Mouse (Mus musculus) urinary bladder, postnatal 10 days (tissue): Measurements from ENCODE around the gene Gars.

Experiments
- DNase-seq: peaks from one replicate; pipeline ENCODE4 v3.0.0; 2022; ENCODE audit warnings: low spot score

Gars gene

DNA sequence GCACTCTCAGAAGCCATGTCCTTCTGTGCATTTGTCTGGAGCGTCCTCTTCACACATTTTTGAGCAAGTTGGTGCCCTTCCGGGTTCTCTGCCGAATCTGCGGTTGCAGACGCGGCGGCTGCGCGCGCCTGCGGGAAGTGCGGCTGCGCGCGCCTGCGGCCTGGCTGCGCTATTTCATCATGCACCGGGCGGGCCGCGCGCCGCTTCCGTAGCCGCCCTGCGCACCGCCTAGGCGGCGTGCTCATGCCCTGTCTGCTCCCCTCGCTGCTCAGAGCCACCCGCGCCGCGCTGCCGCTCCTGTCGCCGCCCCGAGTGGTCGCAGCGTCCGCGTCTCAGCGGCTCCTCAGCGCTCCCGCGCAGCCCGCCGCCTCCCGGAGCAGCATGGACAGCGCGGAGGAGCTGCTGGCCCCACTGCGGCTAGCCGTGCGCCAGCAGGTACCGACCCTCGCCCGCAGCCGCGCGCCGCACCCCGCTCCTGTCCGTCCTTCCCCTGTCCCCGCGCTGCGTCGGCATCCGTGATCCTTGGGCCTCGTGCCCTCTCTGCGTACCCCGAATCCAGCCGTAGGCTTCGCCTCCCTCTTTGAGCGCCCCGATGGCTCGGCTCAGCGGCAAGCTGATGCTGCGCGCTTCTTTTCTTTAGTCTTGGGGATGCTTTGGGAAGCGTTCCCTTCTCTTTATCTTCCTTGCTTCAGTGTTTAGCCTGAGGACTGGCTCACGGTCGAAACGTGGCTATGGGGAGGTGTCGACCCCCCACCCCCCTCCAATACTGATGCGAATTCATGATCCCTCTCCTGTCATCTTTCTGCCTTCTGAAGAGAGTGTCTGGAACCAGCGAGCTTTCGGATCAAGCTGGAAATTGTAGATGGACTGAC is at the start of gene Gars:
Gene Gars, plus strand, starts transcription at position 209 of the 872 bp plus-strand sequence.
- DNase-seq = peak; percentile 30

DNA sequence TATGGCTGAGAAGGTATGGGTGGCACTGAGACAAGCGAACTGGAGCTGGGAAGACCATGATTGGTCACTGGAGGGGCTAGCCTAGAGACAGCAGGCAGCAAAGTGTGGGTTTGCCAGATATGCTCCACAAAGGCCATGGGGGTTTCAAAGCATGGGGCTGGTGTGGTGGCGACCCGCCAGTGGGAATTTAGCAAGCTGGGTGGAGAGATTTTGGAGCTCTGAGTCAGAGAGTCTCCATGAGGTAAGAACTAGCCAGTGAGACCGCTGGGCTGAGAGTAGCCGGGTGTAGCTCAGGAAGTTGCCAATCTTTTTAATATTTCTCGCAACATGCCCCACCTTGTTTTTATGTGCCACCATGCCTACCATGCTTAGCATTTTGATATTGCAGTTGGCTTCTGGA is 49.7 kb upstream of the Gars start:
- no peak for DNase-seq

DNA sequence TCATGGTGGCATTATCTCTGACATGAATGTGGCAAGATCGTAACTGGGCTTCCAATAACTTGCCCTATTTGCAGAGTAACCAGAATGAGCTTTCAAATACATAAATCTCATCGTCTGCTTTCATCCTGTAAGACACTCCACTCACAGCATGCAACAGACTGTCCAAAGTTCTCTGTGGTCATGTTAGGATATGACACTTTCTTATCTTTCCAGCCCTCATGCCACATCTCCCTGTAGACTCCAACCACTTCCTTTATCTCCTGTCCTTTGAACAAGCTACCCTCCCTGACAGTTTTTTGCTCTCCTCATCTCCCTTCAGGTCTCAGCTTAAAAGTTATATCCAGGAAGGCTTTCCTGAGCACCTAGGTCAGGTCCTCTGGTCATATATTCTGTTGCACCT is 46.6 kb upstream of the Gars start:
- no peak for DNase-seq

DNA sequence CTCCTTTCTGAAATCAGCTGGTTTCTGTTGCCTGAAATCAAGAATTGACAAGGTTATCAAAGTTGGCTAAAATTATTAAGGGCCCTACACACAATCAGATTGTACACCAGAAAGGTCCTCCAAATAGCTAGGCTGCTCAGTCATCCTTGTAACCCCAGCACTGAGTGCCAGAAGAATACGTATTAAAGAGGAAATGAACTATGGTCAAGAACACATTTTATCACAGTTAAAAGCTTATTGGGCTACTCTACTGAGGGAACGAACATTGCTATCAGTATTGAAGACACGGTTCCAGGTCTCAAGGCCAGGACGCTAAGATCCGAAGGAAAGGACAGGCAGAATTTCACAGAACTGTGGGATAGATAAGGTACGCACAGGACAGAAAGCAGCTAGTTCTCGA is 45.7 kb upstream of the Gars start:
- no peak for DNase-seq

DNA sequence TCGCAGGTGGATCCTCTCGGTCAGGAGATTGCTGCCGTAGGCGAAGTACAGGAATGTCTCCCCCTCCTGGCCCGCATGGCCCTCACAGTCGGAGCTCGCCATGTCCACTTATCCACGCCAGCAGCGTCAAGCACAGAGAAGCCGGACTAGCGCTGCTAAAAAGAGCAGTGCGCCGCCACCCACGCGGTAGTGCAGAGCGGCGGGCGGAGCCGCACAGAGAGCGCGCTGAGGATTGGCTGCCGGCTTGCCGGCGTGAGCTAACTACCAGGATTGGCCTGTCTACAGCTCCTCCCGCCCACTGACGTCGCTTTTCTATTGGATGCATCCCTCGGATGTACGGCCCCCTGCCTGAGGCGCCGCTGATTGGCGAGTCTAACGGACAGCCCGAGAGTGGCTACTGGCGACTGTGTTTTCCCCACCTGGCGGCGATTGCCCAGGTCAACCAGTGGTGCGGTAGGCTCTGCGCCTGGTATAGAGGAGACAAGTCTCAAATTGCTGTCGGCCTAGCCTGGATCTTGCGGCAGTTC is 45.0 kb upstream of the Gars start, which contains the start of gene Ggct:
Gene Ggct, minus strand, starts transcription at position 217 of the 527 bp plus-strand sequence.
- DNase-seq = peak; percentile 77

DNA sequence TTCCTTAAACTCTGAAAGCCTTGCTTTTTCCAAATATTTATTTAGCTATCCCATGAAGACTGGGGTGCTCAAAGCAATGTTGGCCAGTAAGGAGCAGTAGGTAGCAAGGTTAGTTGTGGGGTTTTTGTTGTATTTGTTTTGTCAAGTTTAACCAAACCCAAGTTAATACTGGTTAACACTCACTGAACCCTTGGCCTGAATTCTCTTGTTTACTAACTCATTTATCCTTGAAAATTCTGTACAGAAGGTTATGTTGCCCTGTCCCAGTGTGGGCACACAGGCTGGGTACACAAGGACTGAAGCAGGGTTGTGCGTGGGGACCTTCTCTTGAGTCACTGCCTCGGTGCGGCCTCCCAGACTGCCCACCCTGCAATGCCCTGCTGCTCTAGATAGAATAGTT is 41.4 kb upstream of the Gars start:
- no peak for DNase-seq

DNA sequence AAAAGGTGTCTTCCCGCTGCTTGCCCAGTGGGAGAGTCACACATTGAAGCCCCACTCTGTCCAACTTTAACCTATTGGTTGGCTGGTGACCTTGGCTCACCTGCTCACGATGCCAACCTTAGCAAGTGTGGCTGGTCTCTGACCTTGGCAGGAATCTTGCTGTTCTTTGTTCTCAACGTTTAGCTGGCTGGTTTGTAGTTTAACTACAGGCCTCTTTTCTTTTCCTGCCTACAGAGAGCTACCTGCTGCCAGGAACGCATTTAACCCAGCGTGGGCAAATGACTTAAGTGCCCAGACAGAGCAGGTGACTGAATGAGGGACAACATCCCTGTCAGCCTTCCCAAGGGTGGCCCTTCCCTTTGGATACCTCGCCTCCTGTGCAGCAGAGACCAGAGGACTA is 40.1 kb upstream of the Gars start:
- DNase-seq = no peak

DNA sequence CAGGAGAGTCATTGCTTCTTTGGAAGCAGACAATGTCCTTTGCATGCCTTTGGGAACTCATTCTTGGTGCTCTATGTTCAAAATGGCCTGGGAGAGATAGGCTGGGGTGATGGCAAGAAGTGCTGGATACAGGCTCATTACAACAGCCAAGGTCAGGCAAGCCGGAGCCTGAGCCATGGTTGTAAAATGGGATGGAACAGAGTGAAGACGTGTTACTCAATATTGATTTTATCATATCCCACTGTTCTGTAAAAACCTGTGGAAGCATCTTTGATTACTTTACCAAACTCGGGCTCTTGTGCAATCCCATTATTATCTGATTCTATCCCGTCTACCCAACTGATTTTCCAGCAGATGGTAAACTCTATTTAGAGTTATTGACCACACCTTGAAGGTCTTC is 36.5 kb upstream of the Gars start:
- DNase-seq = no peak

DNA sequence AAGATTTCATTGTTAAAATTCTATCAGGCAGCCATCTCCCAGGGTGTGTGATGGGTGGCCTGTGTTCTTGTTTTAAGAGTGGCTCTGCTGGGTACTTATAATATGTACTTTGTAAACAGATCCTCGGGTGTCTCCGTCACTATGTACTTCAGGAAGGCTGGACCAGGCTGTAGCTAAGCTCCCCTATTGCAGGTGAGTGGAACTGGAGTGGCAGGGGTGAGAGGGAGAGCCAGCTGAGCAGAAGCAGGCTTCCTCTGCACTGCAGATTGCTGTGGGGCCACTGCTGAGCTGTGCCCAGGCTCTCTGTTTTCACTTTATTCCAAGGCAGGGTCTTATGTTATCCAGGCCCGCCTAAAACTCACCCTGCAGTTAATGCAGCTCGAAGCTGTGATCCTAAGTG is 35.4 kb upstream of the Gars start:
- DNase-seq = no peak

DNA sequence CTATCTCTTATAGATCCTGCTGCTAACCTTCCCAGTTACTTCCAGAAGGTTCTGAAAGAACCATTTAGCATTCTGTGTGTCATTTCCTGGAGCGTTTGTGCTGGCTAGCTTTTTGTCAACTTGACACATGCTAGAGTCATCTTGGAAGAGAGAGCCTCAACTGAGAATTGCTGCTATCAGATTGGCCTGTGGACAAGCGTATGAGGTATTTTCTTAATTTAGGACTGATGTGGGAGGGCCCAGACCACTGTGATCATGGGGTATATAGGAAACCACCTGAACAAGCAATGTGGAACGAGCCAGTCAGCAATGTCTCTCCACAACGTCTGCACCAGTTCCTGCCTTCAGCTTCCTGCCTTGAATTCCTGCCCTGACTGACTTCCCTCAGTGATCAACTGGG is 34.2 kb upstream of the Gars start:
- DNase-seq = no peak

DNA sequence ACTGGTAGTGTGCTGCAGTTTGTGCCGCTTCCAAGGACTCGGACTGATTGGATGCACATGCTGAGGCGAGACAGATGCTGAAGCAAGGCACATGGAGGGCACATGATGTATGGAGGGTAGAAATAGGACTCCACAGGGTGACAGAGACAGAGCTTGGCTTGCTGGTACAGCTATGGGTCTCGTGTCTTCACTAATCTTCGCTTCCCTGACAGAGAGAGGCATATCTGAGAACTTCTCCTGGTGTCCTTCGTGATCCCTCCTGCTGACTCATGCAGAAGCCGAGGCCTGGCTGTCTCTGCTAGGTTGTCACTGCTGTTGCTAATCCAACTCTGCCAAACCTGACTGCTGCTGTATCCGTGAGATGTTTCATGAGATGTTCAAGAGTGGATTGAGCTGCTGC is 29.4 kb upstream of the Gars start:
- DNase-seq = no peak

DNA sequence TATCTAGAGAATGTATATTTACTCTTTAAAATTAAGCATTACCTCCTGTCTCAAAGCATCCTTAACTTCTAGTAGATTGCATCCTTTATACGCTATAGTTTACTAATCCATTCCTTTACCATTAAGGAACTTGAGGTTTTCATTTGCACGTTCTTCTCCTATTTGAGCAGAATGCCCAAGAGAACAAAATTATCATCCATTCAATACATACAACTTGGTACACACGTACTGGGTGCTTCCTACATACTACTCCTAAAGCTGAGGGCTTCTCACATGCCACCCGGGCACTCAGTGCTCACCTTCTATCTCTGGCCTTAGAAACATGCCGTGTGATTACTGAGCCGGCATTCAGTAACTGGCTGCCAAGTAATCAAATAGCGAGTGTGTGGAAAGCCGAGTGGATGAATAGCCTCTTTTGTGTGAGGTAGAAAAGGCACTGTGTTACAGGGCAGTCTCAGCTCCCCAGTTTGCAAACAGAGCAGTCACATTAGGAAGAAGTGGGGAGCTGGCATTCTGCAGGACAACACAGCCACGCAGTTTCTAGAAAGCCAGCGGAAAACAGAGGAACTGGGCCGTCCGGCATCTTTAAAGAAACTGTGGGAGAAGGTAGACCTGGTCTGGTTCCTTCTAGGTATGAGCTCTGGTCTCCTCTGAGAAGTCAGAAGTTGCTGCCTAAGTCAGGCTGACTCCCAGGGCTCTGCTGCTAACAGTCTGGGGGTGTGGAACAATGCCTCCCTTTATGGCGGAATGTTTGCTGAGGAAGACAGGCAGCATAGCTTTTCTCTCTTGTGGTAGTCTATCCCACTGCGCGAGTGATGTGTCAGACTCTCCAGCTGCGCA is 28.2 kb upstream of the Gars start:
- no peak for DNase-seq

DNA sequence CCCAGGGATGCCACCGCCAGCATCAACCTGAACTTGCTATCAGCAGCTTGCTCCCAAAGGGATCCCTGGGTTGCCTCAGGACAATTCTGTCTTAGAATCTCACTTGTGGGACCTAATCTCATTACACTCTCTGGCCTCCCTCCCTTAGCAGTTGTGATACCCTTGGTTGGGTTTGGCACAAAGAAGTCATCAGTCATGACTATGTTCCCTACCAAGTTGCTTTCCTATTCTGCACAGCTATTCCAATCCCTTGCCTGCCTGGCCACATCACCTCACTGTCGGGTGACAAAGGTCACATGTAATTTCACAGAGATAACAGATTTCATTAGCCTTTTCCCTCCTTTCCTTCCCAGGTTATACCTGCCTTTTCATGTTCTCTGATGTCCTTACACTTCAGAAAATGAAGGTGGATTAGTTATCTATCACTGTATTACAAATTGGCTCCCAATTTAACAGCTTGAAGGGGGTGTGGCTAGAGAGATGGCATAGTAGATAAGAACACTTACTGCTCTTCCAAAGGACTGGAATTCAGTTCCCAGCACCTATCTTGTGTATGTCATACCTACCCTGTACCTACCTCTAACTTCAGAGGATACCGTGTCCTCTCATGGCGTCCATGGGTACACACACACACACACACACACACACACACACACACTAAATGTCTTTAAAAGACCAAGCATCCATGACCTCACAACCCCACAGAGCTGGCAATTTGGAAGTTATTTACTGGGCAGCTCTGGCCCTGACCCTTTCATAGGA is 27.3 kb upstream of the Gars start:
- DNase-seq = no peak

DNA sequence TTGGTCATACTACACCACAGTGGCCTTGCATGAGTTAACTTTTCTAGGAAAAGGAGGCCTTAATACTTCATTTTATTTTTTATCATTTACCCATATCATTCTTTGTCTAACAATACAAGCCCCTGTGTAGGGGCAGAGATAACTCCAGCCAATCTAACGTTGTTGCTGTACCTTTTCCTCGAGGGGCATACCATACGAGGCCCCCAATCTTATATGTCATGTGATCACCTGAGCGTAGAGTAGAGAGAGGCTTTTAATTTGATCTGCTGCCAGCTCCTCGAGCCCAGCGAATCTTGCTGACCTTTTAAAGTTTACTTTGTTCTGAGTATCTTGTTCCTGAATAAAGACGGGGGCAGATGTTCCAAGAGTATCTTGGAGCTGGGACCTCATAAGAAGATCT is 25.3 kb upstream of the Gars start:
- no peak for DNase-seq

DNA sequence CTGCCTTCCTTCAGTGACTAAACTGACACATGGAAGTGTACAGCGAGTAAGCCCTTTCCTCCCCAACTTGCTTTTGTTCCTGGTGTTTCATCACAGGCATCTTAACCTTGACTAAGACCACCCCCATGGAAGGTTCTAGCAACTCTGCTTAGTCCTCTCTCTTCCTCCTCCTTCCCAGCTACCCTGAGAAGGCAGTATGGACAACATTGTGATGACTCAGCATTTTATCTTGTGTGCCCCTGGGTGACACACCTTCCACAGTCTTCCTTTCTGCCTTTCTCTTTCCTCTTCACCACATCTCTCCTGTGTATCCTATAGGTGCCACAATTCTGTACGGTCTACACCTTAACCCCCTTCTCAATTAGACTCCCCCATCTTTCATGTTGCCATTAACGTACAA is 23.6 kb upstream of the Gars start:
- no peak for DNase-seq

DNA sequence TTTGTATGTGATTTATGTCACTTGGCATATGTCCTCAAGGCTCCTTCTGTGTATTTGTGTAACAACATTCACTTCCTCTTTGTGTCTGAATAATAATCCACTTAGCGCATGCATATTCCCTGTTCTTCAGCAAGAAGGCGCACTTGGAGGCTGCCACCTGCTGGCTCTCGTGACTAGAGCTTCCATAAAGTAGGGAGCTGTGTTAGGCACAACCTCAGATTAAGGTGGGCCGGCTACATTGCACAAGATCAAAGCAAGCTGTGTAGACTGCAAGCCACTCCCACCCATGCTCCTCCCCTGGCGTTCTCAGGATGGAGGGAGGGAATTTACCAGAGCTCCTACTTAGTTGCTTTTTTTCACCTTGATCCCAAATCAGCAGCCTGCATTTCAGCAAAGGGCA is 21.6 kb upstream of the Gars start:
- DNase-seq = no peak

DNA sequence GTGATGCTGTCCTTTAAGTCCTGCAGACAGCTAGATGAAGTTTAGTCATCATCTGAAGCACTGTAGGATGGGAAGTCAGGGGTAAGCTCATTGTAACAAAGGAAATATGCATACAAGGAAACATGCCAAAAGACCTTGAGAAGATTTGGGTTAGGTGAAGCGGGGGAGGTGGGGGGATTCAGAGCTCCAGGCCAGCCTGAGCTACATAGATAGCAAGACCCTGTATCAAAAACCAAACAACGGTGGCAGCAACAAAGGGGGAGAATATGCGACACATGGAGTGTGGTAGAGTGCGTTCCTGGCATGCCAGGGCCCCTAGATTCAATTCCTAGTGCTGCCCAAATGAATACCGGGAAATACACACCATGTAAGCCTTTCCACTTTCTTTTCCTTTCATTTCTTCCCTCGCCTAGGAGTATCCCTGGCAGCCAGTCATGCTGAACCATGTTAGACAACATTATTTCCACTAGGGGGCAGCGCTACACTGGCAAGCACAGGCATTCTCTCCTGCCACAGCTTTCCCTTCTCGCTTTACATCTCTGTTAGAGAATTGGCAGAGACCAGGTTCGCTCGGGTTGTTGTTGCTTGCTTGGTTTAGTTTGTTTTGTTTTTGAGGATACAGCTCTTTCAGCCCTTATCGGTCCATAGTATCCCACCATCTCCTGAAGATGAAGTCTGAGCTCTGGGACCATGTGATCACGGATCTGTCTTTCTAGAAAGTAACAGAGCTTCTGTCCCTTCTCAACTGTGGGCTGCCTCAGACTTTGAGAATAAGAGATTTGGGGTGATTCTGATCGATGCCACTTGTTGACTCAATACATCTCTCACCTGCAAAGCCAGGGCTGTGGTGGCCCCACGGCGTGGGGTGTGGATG is 20.9 kb upstream of the Gars start:
- DNase-seq = no peak

DNA sequence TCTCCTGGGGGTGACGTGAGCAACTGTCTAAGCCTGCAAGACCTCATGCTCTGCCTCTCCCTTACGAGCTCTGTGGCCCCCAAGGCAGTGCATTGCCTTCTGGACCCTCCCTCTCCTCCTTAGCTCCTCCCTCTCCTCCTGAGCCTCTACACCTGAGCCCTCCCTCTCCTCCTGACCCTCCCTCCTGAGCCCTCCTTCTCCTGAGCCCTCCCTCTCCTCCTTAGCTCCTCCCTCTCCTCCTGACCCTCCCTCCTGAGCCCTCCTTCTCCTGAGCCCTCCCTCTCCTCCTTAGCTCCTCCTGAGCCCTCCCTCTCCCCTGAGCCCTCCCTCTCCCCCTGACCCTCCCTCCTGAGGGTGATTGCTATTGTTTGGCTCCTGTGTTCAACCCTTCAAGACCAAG is 19.4 kb upstream of the Gars start:
- DNase-seq = no peak

DNA sequence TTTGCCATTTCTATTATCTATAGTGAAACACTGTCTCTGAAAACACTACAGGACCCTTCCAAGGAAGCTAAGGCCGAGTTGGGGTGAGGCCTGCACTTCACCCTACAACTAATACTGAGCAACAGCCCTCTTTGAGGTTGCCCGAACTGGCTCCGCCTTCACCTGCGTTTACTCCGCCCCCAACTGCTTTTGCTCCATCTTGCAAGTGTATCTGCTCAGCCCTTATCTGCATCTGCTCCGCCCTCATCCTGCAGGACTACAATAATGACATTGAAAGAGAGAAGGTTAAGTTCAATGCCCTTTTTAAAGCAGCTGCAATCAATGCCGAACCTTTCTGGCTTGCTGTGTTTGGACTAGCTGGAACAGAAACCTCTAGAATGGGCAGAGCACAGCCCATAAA is 16.0 kb upstream of the Gars start:
- DNase-seq = no peak

DNA sequence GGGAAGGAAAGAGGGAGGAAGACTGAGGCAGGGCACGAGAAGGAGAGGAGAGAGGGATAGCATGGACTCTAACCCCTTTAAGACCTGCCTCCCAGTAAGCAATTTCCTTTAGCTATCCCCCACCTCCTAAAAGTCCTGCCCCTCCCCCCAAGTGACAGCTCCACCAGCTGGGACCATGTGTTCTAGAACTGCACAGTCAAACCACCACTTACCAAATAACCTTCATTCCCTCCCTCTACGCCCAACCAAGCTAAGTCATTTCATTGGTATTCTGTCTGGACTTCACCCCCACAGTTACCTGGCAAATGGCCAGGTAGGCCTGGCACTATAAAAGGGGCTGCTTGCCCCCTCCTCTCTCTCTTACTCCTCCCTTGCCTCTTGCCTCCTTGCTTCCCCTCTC is 10.2 kb upstream of the Gars start:
- no peak for DNase-seq

DNA sequence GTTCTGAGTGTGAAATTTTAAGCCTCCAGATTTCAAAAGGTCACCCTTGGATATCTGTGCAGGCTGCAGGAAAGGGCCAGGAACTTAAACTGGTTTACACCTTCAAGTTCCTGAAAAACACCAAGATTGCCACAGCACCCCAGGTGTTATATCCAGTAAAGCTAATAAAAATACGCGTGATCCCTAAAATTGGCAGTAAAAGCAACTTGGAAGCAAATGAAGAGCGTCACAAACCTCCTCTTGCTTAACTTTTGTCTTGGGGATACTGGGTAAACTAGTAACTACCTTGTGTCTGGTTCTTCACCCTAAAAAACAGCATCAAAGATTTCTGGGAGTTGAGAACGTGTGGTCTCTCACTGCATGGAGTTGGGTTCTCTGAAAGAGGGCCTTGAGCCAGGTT is 1.1 kb upstream of the Gars start:
- no peak for DNase-seq
